Mouse (Mus musculus) ovary, postnatal 36 days (tissue): ENCODE measurements at regions not wholly inside any gene's neighbourhood (a gene's known extent, or its start where the extent isn't known, plus 50 kb on each side); places are given as distances from the start of the nearest gene placed in this dataset.

Experiments
- DNase-seq: peaks from one replicate; pipeline ENCODE4 v3.0.0; 2022; ENCODE audit warnings: low spot score, mixed read lengths

GRCm38 (mm10) chr2:105528535-105528934 lies 129.4 kb upstream of the Rcn1 start:
- no peak for DNase-seq

GRCm38 (mm10) chr2:105544099-105544498 lies 124.6 kb upstream of the Pax6 start:
- no peak for DNase-seq

DNA sequence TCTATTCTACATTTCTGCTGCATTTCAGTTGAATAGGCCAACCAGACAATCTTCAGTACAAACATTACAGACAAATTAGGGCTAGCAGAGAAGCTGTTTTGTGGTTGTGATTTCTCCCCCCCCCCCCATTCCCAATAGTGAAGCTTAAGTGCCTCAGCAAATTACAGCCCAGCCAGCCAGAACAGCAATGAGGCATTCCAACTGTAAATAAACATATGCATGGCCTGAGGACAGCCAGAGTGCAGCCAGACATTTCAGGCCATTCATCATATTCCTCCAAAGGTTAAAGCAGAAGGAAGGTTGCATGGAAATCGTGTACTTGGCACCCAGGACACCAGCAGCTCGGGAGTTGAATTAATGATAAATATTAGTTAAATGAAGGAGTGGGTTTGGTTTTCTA lies 116.6 kb upstream of the Pax6 start:
- DNase-seq, result no peak

GRCm38 (mm10) chr2:105586782-105587181 lies 81.9 kb upstream of the Pax6 start:
- DNase-seq, result no peak

GRCm38 (mm10) chr2:105594131-105594530 lies 74.6 kb upstream of the Pax6 start:
- no peak for DNase-seq

DNA sequence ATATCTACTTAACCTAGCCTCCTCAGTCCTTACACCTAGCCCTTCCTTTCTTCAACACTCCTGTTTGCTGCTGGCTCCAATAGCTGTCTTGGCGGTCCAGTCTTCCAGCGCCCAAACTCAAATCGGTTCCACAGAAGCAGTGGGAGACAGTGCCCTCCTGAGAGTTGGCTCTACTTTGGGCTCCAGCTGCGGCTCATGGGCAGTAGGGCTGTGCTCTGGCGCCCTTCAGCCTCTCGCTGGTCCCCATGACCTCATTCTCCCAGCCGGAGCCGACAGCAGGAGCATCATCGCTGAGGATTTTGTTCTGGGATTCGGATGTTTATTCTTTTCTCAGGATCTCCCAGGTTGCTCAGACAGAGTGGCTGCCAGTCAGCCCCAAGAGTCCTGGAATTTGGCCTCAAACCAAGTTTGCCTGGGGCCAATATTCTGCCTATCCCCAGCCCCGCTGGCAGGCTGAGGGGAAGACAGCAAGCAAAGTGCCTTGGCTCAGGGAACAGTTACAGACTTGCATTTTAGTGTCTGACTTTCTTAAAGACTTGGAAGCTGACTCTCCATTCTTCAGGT lies 64.1 kb upstream of the Pax6 start:
- DNase-seq, result no peak

DNA sequence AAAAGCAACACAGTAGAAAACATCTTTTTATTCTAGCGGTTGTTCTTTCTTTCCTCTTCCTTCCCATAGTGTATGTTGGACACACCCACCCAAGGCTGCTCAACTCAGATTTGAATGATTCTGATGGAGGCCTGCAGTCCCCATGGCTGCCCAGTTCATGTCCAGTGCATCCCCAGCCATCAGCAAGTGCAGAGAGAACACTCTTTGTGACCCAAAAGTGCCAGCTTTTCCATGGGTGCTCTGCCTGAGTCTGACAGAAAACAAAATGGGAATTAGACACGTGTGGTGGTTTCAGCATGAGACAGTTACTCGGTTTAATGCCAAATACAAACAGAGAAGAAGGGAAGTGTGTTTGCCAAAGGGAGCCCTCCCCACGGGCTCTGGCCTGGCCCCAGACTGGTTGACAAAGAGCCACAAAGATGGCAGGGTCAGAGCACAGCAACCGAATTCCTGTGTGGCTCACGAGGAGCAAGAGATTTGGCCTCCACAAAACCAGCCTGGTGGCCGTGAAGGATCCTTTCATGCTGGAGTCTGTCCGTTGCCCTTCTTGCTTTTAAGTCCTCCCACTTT lies 60.6 kb upstream of the Pax6 start:
- DNase-seq, result no peak

DNA sequence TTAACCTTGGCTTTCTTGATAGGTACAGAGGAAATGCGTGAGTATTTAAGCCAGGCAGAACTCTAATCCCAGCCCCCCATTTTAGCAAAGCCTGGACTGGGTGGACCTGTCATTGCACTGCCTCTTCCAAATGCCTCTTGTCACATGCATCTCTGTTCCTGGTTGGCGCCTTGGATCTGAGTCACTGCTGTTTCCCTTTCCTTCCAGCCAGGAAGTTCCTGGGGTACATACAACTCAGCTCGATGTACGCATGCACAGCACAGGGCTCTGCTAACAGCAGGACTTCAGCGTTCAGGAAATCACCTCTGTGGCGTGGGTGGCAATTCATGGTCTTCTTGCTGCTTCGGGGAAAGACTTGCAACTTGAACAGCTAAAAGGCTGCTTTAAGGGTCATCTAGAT lies 59.9 kb upstream of the Pax6 start:
- DNase-seq, result no peak

- no peak for DNase-seq
Measured at GRCm38 (mm10) chr2:105611014-105611413, 57.7 kb upstream of the Pax6 start.

DNA sequence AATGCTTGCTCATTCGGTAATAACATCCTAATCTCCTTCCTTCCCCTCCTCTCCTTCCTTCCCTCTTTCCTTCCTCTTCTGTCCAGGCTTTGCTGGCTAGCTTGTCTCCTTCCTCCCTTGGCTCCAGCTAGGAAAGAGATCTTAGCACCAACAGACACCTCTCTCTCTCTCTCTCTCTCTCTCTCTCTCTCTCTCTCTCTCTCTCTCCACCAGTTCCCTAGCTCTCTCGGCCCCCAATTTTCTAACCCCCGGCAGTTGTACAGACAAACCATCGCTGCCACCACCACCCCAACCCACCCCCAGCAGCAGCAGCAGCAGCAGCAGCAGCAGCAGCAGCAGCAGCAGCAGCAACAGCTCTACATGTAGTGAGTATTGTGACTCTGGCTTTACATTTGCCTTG lies 57.0 kb upstream of the Pax6 start:
- DNase-seq, result no peak

DNA sequence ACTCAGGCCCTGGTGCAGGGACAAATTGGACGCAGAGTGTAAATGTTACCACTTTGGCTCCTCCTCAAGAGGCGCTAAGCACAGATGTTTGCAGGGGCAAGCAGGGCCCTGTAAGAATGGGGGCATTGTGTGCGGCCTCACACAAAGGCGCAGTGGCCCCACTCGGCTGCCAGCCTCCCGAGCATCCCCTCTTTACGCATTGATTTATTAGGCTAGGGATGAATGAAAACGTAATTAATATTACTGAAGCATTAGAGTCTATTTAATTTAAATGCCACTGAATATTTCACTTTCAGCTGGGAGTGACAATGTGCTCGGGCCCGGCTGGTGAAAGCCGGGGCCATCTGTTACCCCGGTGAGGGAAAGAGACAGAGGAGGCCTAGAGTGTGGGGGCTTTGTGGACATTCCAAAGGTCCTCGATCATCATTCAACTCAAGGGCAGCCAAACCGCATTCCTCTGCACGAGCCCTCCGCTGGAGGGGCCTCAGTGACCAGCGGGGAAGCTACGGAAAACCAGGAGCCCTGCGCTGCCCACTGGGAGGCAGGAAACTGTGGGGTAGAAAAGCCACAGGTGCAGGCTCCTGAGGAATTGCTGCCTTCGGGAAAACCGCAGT lies 56.5 kb upstream of the Pax6 start:
- DNase-seq, result no peak

- DNase-seq, result no peak
Measured at GRCm38 (mm10) chr2:105612706-105613105, 56.0 kb upstream of the Pax6 start.

- no peak for DNase-seq
Measured at GRCm38 (mm10) chr2:105613243-105613642, 55.5 kb upstream of the Pax6 start.

DNA sequence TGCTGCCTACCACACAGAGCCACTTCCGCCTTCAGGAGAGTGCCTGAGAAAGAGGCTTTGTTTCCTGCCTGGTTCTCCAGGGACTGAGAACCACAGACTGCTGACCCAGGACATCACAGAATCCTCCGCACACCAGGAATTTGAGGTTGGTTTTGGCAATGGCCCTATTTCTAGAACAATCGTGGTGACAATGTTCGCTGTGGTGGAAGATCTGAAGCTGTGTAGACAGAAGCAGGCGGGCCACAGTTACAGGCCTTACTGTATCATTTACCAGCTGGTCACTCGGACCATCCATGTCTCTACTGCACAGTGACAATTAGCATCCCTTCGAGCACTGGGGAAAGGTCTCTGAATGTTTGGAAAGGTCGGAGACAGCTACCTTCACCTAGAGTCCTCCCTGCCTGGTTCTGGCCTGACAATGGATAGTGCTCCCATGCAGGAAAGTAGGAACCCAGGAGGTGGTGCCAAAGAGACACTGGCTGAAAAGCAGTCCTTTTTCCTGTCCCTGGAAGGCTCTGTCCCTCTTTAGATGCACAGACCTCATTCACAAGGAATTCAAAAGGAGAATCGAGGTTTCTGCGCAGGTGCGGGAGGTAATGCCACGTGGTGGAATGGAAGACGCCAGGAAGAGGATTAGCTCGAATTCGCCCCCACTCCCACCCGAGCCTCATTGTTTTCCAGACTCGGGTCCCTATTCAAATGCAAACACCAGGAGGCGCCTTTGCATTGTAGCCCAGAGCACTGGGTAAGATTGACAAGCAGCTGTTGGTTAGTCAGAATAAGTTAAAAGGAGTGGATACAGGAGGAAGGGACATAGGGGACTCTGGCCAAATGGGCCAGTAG lies 52.6 kb upstream of the Pax6 start:
- peak; percentile 31 for DNase-seq
